Mouse (Mus musculus) 416B (cell line): ENCODE measurements at regions not wholly inside any gene's neighbourhood (a gene's known extent, or its start where the extent isn't known, plus 50 kb on each side); places are given as distances from the start of the nearest gene placed in this dataset.

Source experiments
- DNase-seq: peaks from one replicate; pipeline ENCODE4 v3.0.0; 2011; ENCODE audit warnings: low read depth

GRCm38 (mm10) chr4:107736866-107737265 lies 52.8 kb upstream of the Dmrtb1 start:
- DNase-seq: no peak

GRCm38 (mm10) chr4:107737907-107738306 lies 53.9 kb upstream of the Dmrtb1 start:
- DNase-seq: peak; percentile 73

DNA sequence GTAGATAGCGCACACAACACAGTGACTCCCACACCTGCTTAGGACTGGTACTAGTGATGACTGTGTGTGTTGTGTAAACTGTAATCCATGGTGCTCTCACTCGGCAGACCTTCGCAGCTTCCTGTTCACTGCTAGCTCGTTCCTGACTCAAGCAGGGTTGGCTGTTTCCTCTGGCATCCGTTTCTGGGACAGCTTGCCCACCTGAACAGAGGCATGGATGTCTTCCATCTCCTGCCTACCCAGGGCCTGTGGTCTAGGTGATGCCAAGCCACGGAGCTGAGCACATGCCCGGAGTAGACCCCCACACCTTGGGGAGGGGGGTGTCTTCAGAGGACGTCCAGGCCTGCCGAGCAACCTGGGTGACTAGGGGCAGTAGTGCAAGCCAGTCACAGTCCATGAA lies 54.7 kb upstream of the Dmrtb1 start:
- DNase-seq: no peak

DNA sequence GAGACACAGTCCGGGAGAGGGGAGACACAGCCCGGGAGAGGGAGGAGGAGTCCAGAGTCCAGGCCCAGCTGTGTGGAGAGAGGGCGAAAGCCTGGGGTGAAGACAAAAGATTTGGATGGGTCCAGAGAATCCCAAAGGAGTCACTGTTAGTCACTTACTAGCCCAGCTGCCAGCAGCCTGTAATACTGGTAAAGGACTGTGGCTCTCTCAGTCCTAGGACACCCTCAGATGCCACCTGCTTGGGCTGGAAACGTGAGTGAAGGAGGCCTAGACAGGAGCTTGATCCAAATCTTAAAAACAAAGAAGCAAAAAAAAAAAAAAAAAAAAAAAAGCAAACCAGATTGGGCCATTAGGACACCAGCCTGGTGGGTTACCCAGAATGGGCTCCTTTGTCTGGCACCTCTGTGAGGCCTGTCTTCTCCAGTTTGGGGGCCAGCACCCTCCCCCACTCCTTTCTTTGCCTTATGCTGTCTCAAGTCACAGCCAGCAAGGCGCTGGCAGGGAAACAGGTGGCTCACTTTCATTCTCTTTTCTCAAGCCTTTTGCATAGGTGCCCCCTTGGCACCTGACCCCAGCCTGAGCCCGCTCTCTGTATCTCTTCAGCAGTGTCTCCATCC lies 55.9 kb upstream of the Dmrtb1 start:
- DNase-seq: no peak

- DNase-seq: no peak
Observed at GRCm38 (mm10) chr4:107743646-107744045, 58.4 kb upstream of the Lrp8 start.

GRCm38 (mm10) chr4:107746366-107746765 lies 55.7 kb upstream of the Lrp8 start:
- DNase-seq: no peak

DNA sequence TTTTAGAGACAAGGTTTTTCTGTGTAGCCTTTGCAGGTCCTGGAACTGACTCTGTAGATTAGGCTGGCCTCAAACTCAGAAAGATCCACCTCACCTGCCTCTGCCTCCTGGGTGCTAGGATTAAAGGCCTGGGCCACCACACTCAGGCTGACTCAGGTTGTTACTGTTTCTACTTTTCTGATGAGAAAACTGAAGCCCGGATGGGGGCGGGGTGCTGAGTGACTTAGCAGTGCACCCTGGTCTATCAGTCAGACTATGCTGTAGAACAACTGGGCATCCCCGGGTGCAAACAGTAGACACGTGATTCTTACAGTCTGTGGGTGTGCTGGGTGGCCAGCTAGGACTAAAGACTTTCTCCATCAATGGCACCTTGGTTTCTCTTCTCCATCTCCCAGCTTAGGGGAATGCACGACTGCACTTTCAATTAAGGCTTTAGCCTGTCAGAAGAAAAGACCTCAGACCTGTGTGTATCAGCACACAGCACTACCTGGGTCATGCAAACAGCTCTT lies 55.1 kb upstream of the Lrp8 start:
- DNase-seq: no peak

- DNase-seq: no peak
Observed at GRCm38 (mm10) chr4:107747454-107747853, 54.6 kb upstream of the Lrp8 start.

DNA sequence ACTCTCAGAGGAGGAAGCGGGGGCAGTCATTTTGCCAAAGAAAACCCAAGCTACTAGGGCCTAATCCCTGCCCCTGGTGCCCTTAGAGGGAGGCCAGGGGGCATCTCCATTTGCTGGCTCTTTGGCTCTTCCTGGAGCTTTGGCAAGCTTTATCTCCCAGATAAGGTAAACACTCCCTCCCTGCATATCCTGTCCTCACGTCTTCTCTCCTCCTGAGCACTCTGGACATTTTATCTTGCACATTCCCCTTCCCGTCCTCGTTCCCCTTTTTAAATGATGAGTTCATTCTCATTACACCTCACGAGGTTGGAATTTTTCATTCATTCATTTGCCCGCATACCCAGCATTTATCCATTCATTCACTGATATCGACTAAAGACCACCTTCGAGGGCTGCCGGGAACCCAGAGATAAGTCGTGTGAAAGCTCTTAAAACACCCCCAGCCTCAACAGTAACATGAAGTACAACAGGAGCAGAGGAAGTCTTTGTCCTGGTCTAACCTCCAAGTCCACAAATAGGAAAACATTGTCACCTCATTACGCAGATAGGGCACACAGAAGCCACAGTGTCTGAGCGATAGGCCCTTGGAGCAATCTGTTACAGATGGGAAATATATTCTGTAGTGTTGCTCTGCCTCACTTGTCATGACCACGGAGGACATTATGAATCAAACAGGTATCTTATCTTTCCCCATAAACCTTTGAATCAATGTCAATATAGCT lies 54.0 kb upstream of the Lrp8 start:
- no peak for DNase-seq

DNA sequence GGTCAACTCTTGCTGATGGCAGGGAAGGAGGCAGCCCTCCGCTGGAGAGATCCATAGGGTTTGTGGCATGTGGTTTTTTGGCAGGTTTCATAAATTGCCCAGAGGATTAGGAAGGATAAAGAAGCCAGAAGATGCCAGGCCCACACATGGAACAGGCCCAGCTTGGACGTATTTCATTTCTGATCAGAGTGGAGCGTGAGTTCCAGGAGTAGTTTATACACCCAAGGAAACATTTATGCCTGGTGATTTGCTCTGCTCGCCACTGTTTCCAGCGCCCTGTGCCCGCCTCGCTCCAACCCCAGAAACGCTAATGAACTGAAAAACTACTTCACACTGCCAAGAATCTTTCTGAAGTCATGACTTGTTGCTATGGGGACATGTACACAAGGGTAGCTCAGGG lies 53.0 kb upstream of the Lrp8 start:
- DNase-seq: no peak

- no peak for DNase-seq
Observed at GRCm38 (mm10) chr4:107750017-107750416, 52.0 kb upstream of the Lrp8 start.
